13 mouse cellular contexts compared by ENCODE assay signal in the genomic region with DNA sequence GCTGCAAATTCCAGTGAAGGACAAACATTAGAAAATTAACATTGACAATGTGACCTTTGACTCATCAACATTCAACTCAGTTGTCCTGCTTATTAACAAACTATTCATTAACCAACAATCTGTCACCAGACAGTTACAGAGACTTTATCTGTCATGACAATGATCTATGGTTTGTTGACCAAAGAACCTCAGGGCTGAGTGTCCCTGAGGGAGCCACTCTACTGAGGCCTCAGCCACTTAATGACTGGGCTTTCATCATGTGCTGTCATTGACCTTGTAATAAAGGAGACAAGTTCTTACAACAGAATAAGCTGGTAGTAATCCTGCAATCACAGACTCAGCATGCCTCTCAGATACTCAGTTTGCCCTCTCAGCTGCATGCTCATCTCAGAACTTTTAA.
DNase-seq lines count a peak whose midpoint lies in the region; ATAC-seq lines count a peak whose summit lies in the region.
"Had no signal": no experiment of that assay in that cellular context is flagged by ENCODE, and none has a peak within 500 bp of the region (broad histone marks: within the 10 kb centered on the region; RNA-seq: fewer than 3 reads in every experiment).

No protein-coding gene starts in this region.

- H3K4me3 ChIP-seq in midbrain, embryonic 11.5 days (ENCODE audit: low read depth, low read length): no peak overlapping the region
- no peak overlapping the region for H3K4me3 ChIP-seq in midbrain, embryonic 10.5 days
- H3K4me3 ChIP-seq: layer of hippocampus, adult 2 months; limb, embryonic 13.5 days had no signal

- H3K36me3 ChIP-seq in midbrain, embryonic 11.5 days (ENCODE audit: control insufficient read depth, insufficient read depth, low read length): no peaks in the 10 kb centered on the region
- H3K36me3 ChIP-seq in midbrain, embryonic 10.5 days: no peaks in the 10 kb centered on the region
- H3K36me3 ChIP-seq: limb, embryonic 13.5 days had no signal

- H3K27ac ChIP-seq in midbrain, embryonic 11.5 days (ENCODE audit: low read depth, low read length): no peak overlapping the region
- H3K27ac ChIP-seq in midbrain, embryonic 10.5 days (replicated peaks): no peak overlapping the region
- H3K27ac ChIP-seq: layer of hippocampus, adult 2 months; limb, embryonic 13.5 days had no signal

- H3K9ac ChIP-seq in midbrain, embryonic 11.5 days (ENCODE audit: low read length): no peak overlapping the region
- H3K9ac ChIP-seq: limb, embryonic 13.5 days had no signal

- H3K4me2 ChIP-seq in midbrain, embryonic 11.5 days: no peak overlapping the region
- H3K4me2 ChIP-seq: heart, embryonic 11.5 days; limb, embryonic 13.5 days had no signal

- no peaks in the 10 kb centered on the region for H3K27me3 ChIP-seq in midbrain, embryonic 11.5 days (ENCODE audit: control insufficient read depth, insufficient read depth, low read length)
- H3K27me3 ChIP-seq in midbrain, embryonic 10.5 days (ENCODE audit: low read depth, poor library complexity, severe bottlenecking): no peaks in the 10 kb centered on the region
- H3K27me3 ChIP-seq: limb, embryonic 13.5 days had no signal

- DNase-seq in midbrain, embryonic 11.5 days (ENCODE audit: low spot score, missing footprints): no peak
- no peak for DNase-seq in midbrain, embryonic 10.5 days (ENCODE audit: low spot score)
- DNase-seq in forelimb bud, embryonic 11.5 days (ENCODE audit: low read depth, low spot score): peak; percentile 1
- DNase-seq in kidney, postnatal 10 days: peak; percentile 5
- peak; percentile 7 for DNase-seq in yolk sac, embryonic 10.5 days (ENCODE audit: low spot score)
- no peak for DNase-seq in spleen, postnatal 4 days (ENCODE audit: low spot score in 2 of 2)
- no peak for DNase-seq in layer of hippocampus, adult 11-12 months (ENCODE audit: low spot score)
- no peak for DNase-seq in urinary bladder, adult 2 months (ENCODE audit: low spot score)
- DNase-seq: cerebellum, adult 2 months; thymus, postnatal 4 days had no signal

- H3K4me1 ChIP-seq in midbrain, embryonic 11.5 days (ENCODE audit: control insufficient read depth, insufficient read depth, low read length): no peaks in the 10 kb centered on the region
- no peaks in the 10 kb centered on the region for H3K4me1 ChIP-seq in midbrain, embryonic 10.5 days
- H3K4me1 ChIP-seq: limb, embryonic 13.5 days had no signal

- peak; percentile 85 for ATAC-seq in midbrain, embryonic 11.5 days (ENCODE audit: low FRiP score)

- no peaks in the 10 kb centered on the region for H3K9me3 ChIP-seq in midbrain, embryonic 11.5 days (ENCODE audit: control insufficient read depth, low read length)
- H3K9me3 ChIP-seq in midbrain, embryonic 10.5 days (replicated peaks): no peaks in the 10 kb centered on the region
- H3K9me3 ChIP-seq: limb, embryonic 13.5 days had no signal

Comparison
In these comparisons a context has a peak if more than half of its experiments do, and no peak if none do; other contexts are left out.
1. DNase-seq: peak in forelimb bud, embryonic 11.5 days (single experiment), kidney, postnatal 10 days (single experiment) and yolk sac, embryonic 10.5 days (single experiment); none in midbrain, embryonic 11.5 days (single experiment), midbrain, embryonic 10.5 days (single experiment), spleen, postnatal 4 days (0 of 2), layer of hippocampus, adult 11-12 months (single experiment) and urinary bladder, adult 2 months (single experiment).